Mouse (Mus musculus): ENCODE measurements around the gene Trim33.

- no peak for TF ChIP-seq CTCF (IDR thresholded peaks at IDR 0.05)
- no peak for TF ChIP-seq EP300 (IDR thresholded peaks at IDR 0.05)
These were observed 12.0 kb downstream of the Trim33 start for GRCm38 (mm10) chr3:103291087-103291486.

Data from lung, postnatal 0 days (tissue).